Mouse (Mus musculus) brain, embryonic 14.5 days (tissue): ENCODE data around the gene Spata25.

ENCODE experiments used
- CTCF ChIP-seq: fragments of 200-500 bp; IDR thresholded peaks from 2 replicates; pipeline ENCODE4 v1.5.1; 2012; ENCODE audit warnings: inconsistent platforms, mild to moderate bottlenecking, moderate library complexity, borderline replicate concordance; ENCODE audit not compliant: insufficient read depth, insufficient read length; ENCODE audit errors: extremely low read depth
- POLR2A ChIP-seq: fragments of 200-500 bp; IDR thresholded peaks from 2 replicates; pipeline ENCODE4 v1.6.1; 2012; ENCODE audit warnings: mild to moderate bottlenecking, inconsistent platforms, borderline replicate concordance; ENCODE audit not compliant: poor library complexity, insufficient read depth, insufficient read length, severe bottlenecking; ENCODE audit errors: extremely low read depth

DNA sequence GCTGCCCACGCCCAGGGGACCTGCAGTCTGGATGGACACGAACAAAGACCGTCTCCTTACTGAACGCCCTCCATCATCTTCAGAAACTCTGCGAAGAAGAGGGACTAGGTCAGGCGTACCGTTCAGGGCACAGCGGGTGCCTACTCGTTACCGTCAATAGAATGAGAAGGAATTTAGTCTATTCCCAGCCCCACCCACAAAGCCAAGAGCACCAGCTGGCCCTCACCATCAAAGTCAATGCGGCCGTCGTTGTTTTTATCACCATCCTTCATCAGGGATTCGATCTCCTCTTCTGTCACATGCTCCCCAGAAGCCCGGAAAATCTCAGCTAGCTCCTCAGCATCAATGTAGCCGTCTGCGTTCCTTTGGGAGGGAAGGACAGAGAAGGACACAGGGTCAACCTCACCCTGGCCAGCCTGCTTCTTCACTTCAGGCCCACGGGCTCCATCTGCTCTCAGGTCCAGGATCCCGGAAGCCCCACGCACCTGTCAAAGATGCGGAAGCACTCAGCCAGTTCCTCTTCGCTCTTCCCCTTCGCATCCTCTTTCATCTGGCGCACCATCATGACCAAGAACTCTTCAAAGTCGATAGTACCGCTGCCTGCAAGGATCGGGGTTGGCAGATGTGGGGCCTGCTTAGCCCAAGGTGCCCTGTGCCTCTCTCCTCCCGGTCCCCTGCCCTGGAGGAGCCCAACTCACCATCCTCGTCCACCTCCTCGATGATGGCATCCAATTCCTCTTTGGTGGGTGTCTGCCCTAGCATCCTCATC is 50.9 kb downstream of the Spata25 start:
- TF ChIP-seq CTCF: no peak
- TF ChIP-seq POLR2A: no peak
